Mouse (Mus musculus): ENCODE data around the gene Snai1. TPM values are rescaled to one million over a fixed set of nuclear protein-coding genes. Genes with fewer than 3 reads are reported as not detected.

Snai1 gene
- total RNA-seq, 2 experiments from 2014 or later, result 3.0 to 3.1 TPM

DNA sequence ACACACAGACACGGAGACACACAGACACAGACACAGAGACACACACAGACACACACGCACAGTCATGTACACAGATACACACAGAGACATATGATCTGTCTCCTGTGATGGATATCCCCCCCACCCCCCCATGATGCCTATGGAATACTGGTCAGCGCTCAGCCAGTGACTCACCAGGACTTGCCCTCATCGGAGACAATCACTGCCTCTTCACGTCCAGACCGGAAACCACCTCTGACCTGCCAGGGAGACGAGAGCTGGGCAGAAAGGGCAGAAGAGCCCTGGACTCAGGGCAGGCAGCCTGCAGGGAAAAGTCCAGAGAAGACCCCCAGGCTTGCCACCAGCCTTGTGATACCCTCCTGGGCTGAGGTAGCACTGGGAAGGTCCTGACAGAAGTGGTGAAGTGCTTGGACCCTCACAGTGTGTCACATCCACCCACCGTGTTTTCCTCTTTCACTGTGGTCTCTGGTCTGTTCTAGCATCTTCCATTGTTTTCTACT, 38.2 kb downstream of the Snai1 start:
- DNase-seq, result no peak
- intact Hi-C loops (cut with DNase I), result no loop called here

DNA sequence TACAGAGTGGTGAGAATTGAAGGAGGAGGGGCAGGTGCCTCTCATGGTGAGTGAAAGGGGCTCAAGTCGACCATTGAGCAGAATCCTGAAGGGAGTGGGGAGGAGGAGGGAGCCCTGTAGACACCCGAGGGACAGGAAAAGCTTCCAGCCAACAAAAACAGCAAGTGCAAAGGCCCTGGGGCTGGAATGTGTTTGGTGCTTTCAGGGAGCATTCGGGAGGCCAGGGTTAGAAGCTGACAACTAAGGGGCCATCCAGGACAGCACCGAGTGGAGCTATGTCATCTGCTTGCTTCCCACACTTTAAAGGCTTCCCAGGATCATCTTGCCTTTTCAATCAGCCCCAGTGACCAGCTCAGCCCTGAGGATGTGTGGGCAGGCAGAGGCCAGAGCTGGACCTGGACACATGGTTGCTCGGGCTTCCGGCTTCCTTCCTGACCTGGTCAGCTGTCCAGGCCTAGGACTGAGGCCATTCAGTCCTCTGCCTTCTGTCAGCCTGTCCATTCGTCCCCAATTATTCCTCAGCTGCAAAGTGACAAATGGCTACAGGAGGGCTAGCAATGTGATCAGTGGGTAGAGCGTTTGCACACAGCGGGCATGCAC, 39.3 kb downstream of the Snai1 start:
- intact Hi-C loops (cut with DNase I), result no loop called here
- DNase-seq, result no peak

DNA sequence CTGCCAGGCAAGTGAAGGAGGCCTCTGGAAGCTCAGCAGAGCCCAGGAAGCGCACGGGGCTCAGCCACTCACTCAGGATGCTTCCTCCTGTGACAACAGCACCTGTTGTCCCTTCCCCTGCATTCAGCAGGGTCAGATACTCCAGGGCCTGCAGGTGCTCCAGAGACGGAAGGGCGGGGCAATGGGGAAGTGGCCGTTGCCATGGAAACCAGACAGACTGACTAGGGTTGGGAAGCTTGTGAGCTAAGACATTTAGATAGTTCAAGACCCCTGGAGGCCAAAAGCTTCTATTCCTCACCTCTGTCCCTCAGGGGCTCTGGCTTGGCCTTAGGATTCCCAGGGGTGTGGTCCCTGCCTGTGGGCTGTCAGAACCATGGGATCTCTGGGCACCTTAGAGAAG, 40.5 kb downstream of the Snai1 start:
- intact Hi-C loops (cut with DNase I), result no loop called here
- no peak for DNase-seq

DNA sequence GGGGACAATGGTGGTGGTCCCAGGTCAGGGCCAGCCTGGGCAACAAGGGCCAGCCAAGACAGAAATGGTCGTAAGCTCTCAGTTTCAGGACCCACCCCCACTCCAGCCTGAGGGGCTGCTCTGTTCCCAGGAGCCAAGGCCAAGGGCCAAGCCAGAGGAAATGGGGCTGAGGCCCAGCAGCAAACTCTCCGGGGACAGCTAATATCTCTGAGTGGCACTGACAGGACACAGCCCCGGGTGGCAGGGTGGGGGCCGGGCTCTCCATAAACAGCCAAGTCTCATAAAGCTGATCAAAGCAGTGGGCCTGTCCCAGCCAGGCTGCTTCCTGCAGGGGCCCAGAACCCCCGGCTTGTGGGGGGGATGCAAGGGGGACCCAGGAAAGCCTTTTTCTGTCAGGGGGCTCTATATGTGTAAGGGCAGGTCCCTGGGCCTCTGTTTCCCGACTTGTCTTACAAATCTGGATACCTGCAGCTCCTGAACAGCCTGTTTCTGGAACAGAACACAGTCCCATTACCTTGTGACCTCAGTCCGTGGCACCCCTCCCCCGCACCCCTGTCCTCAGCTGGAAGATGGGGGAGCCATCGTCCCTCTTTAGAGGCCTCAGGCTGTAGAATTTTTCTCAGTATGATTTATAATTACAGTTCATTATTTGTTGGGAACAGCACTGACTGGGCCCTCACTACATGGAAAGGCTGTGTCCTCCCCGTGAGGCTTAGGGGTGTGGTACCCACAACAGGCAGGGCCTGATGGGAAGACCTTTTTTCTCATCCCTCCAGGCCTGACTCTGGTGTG, 45.4 kb downstream of the Snai1 start:
- no peak for DNase-seq
- intact Hi-C loops (cut with DNase I), result no loop called here

GRCm38 (mm10) chr2:167585273-167585672, 47.3 kb downstream of the Snai1 start:
- no peak for DNase-seq
- intact Hi-C loops (cut with DNase I), result no loop called here

DNA sequence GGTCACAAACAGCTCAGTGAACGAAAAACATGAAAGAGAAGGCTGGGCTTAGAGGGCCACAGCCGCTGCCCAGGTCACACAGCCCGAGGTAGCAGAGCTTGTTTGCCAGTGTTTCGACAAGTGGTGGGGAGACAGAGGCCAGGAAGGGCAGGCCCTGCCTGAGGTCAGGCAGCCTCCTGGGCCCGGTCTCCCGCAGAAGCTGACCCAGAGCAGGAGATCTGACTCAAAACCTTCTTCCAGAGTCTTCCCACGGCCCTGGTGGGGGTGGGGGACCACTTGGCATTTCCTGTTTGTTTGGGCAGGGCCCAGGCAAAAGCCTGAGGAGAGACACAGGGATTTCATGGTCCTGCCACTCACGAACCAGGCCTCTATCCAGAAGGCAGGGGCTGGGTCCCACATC, 48.0 kb downstream of the Snai1 start:
- intact Hi-C loops (cut with DNase I), result no loop called here
- DNase-seq, result peak; percentile 48 to 60

- intact Hi-C loops (cut with DNase I), result no loop called here
- DNase-seq, result no peak
Observed at GRCm38 (mm10) chr2:167586976-167587375, 49.0 kb downstream of the Snai1 start.

- intact Hi-C loops (cut with DNase I), result no loop called here
- peak; percentile 64 to 68 for DNase-seq
Observed at GRCm38 (mm10) chr2:167588774-167589577, 51.0 kb downstream of the Snai1 start.

Other genes starting within 250 kb of the Snai1 start
- 10 to 100 TPM; 18.5 to 19.8 TPM for gene B4galt5, start 189.0 kb upstream of the Snai1 start, total RNA-seq (2021)
- gene Slc9a8, start 116.5 kb upstream of the Snai1 start, total RNA-seq (2021), result 10 to 100 TPM; 23.0 to 25.2 TPM
- gene Rnf114, start 45.5 kb upstream of the Snai1 start, total RNA-seq (2021), result 10 to 100 TPM; 50.7 to 52.1 TPM
- 10 to 100 TPM; 18.2 to 20.9 TPM for gene Spata2, start 45.3 kb upstream of the Snai1 start, total RNA-seq (2021)
- gene Ube2v1, start 93.9 kb downstream of the Snai1 start, total RNA-seq (2021), result 100 to 1,000 TPM in 1 of 2 experiments, 10 to 100 TPM in 1; 93.8 to 102 TPM
- 10 to 100 TPM; 20.3 to 22.8 TPM for gene Gm20431, start 123.3 kb downstream of the Snai1 start, total RNA-seq (2021)
- gene Cebpb, start 150.7 kb downstream of the Snai1 start, total RNA-seq (2021), result 100 to 1,000 TPM; 108 to 124 TPM
- 10 to 100 TPM; 35.0 to 35.2 TPM for gene Tmem189, start 151.6 kb downstream of the Snai1 start, total RNA-seq (2021)

Measured in heart, postnatal 14 days (tissue).